Mouse (Mus musculus) liver, embryonic 14.5 days (tissue): Measurements from ENCODE around the gene Htr1f. TPM values are rescaled to one million over a fixed set of nuclear protein-coding genes. Genes with fewer than 3 reads are reported as not detected.

Source experiments
- ATAC-seq: fragments of 200-750 bp; cut with Nextera tagmentation; 2 replicates; pipeline ENCODE4 v1.8.0; 2017; ENCODE audit warnings: moderate number of reproducible peaks, mild to moderate bottlenecking, moderate library complexity; ENCODE audit not compliant: insufficient read depth
- DNase-seq, 3 experiments: peaks; one replicate each; pipeline ENCODE4 v3.0.0-alpha.2; 2012 to 2013; ENCODE audit warnings: low read depth in 3 of 3, low spot score in 3 of 3
- H3K27ac ChIP-seq: fragments of 300-500 bp; sonication (generic); 2 replicates; pipeline ENCODE4 v1.5.1; 2014; ENCODE audit warnings: moderate library complexity, mild to moderate bottlenecking, control low read depth, inconsistent platforms
- H3K27me3 ChIP-seq: fragments of 300-500 bp; sonication (generic); 2 replicates; pipeline ENCODE4 v1.6.1; 2014; ENCODE audit warnings: mild to moderate bottlenecking, low read length, moderate library complexity; ENCODE audit not compliant: control insufficient read depth, insufficient read depth
- H3K36me3 ChIP-seq: fragments of 300-500 bp; sonication (generic); replicated peaks from 2 replicates; pipeline ENCODE4 v1.6.1; 2014; ENCODE audit warnings: low read depth; ENCODE audit not compliant: control insufficient read depth, insufficient read depth
- H3K4me1 ChIP-seq, 2 experiments: fragments of 200-500 bp in 1 of 2; fragments of 300-500 bp in 1 of 2; sonication (generic) in 1 of 2; replicated peaks; 2 replicates each; pipeline ENCODE4 v1.6.1; 2012 to 2014; ENCODE audit warnings: antibody characterized with exemption in 1 of 2, inconsistent platforms in 1 of 2, low read length in 1 of 2; ENCODE audit not compliant: control insufficient read depth in 2 of 2, insufficient read depth in 2 of 2
- H3K4me2 ChIP-seq: fragments of 300-500 bp; sonication (generic); 2 replicates; pipeline ENCODE4 v1.6.1; 2014; ENCODE audit warnings: low read depth, mild to moderate bottlenecking, control low read depth, moderate library complexity
- H3K4me3 ChIP-seq, 2 experiments: fragments of 200-500 bp in 1 of 2; fragments of 300-500 bp in 1 of 2; sonication (generic) in 1 of 2; 2 replicates each; pipeline ENCODE4 v1.5.1; 2012 to 2014; ENCODE audit warnings: low read depth in 2 of 2, low read length in 2 of 2, mild to moderate bottlenecking in 2 of 2, control low read depth in 1 of 2, inconsistent platforms in 1 of 2, moderate library complexity in 1 of 2; ENCODE audit not compliant: insufficient read depth in 1 of 2
- H3K9ac ChIP-seq: fragments of 300-500 bp; sonication (generic); replicated peaks from 2 replicates; pipeline ENCODE4 v1.6.1; 2014; ENCODE audit warnings: mild to moderate bottlenecking, control low read depth, moderate library complexity
- H3K9me3 ChIP-seq: fragments of 300-500 bp; sonication (generic); 2 replicates; pipeline ENCODE4 v1.6.1; 2016; ENCODE audit warnings: low read length, mixed read lengths; ENCODE audit not compliant: control insufficient read depth
- CTCF ChIP-seq: IDR thresholded peaks from 2 replicates; pipeline ENCODE4 v1.5.1; 2016; ENCODE audit warnings: antibody characterized with exemption, low read depth, control low read depth
- EP300 ChIP-seq: IDR thresholded peaks from 2 replicates; pipeline ENCODE4 v1.6.1; 2016; ENCODE audit warnings: antibody characterized with exemption, low read depth
- WGBS: fragments of 180-500 bp; shearing (Covaris S2); extraction: QIAGEN DNeasy Blood & Tissue Kit; methylation state at CpG from one replicate; pipeline ENCODE4 v1.1.7; 2014; ENCODE audit not compliant: insufficient replicate concordance; 5-methylcytosine and 5-hydroxymethylcytosine counted together
- polyA plus RNA-seq, 2 experiments: library from polyadenylated mRNA; depleted of rRNA in 1 of 2; stranded (reverse) in 1 of 2; unstranded in 1 of 2; fragments of >200 nt; fragmentation: Nextera tagmentation in 1 of 2; extraction: Ambion mirVana in 1 of 2; gene quantifications; 2 replicates each; pipeline versions ENCODE4 v1.2.1 to v1.2.3; 2012 to 2014

Htr1f gene
- polyA plus RNA-seq (2012; rRNA removed), result not detected in 2 replicates
- not detected in 2 replicates for polyA plus RNA-seq (2014; fragmentation: Nextera tagmentation; extraction: Ambion mirVana)

DNA sequence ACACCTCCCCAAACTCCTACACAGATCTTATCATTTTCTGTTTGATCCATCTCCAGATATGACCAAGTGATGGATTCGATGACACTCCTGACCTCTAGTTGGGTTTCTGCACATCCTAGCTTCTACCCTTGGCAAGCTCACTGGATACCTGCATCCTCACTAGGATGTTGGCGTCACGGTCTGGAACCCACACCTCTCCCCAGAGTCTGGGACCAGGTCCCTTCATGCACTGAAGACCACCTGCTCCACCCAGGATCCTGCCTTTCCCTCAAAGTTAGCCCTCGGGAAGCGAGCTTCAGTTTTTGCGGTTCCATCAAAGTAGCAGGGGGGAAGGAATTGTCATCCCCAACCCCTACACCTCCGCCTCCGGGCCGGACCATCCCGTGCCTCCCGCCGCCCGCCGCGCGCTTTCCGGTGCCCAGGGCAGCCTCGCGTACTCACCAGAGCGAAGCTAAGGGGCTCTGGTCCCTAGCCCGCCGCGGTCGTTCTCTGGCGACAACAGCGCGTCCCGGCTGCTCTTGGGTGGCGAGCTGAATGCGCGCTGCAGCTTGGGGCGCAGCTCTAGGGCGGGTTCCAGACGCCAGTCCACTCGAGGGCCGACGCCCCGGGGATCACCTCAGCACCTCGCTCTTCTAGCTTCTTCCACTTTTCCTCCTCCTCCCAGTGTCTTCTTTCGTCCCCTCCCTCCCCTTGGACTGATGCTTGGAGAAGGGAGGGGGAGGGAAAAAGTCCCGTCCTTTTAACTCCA is at the start of gene Htr1f:
Gene Htr1f (minus strand): TSS at position 671 of the 748 bp plus-strand sequence.
- no peak for ATAC-seq
- TF ChIP-seq EP300 (no peak), CTCF (no peak)
- Histone ChIP-seq H3K9ac (no peak within 1 kb of the TSS), H3K27me3 (peaks cover 3% of the 10 kb centered on the region; the same call in 1 of the 2 replicates), H3K36me3 (no peaks in the 10 kb centered on the region), H3K4me3 (no peak within 1 kb of the TSS), H3K27ac (no peak within 1 kb of the TSS), H3K4me2 (peak within 1 kb of the TSS; percentile 9; the same call in 1 of the 2 replicates), H3K4me1 (no peaks in the 10 kb centered on the region), H3K9me3 (no peaks in the 10 kb centered on the region)
- WGBS, result 3% methylated on average over 41 of the region's 41 CpGs
- DNase-seq, result no peak

DNA sequence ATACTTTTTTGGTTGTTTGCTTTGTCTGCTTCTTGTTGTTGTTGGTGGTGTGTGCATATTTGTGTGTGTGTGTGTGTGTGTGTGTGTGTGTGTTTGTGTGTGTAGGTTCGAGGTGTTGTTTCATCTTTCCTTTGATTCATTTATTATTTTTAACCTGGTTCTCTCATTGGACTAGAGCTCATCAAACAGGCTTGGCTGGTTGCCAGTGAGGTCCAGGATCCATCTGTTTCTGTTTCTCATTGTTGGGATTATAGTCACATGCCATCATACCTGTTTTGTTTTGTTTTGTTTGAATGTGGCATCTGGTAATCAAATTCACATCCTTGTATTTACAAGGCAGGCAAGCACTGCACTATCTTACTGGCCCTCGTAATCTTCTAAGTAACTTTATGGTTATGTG is 34.1 kb upstream of the Htr1f start:
- no peak overlapping the region for H3K27ac ChIP-seq
- H3K4me2 ChIP-seq, result no peak overlapping the region
- no peaks in the 10 kb centered on the region for H3K36me3 ChIP-seq
- DNase-seq, result no peak
- WGBS, result 55% methylated on average over 2 of the region's 2 CpGs
- no peak for TF ChIP-seq EP300
- no peak for TF ChIP-seq CTCF
- no peak overlapping the region for H3K9ac ChIP-seq
- H3K4me3 ChIP-seq, result no peak overlapping the region
- no peaks in the 10 kb centered on the region for H3K9me3 ChIP-seq
- H3K27me3 ChIP-seq, result no peaks in the 10 kb centered on the region
- no peaks in the 10 kb centered on the region for H3K4me1 ChIP-seq
- ATAC-seq, result no peak

DNA sequence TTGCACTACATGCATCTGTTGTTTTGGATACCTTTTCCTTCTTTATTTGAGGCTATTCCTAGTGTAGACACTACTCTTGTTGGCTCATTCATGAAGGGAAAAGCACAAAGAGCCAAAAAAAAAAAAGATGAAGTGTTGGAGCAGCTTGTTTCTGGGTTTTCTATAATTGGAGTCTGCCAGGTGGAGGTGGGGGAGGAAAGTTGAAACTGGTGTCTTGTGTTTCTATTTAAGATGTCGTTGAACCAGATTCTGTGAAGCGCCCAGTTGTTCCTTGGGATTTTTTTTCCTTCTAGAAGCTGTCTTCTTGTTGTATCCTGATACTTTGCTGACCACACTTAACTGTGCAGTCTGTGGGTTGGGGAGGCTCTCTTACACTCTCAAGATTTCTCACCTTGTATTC is 23.7 kb upstream of the Htr1f start:
- WGBS, result 72% methylated on average over 2 of the region's 2 CpGs
- Histone ChIP-seq H3K27ac (no peak overlapping the region), H3K4me3 (no peak overlapping the region), H3K27me3 (no peaks in the 10 kb centered on the region), H3K4me2 (no peak overlapping the region), H3K4me1 (no peaks in the 10 kb centered on the region), H3K9me3 (no peaks in the 10 kb centered on the region), H3K9ac (no peak overlapping the region), H3K36me3 (no peaks in the 10 kb centered on the region)
- TF ChIP-seq EP300, result no peak
- no peak for TF ChIP-seq CTCF
- ATAC-seq (no peak), DNase-seq (no peak)

DNA sequence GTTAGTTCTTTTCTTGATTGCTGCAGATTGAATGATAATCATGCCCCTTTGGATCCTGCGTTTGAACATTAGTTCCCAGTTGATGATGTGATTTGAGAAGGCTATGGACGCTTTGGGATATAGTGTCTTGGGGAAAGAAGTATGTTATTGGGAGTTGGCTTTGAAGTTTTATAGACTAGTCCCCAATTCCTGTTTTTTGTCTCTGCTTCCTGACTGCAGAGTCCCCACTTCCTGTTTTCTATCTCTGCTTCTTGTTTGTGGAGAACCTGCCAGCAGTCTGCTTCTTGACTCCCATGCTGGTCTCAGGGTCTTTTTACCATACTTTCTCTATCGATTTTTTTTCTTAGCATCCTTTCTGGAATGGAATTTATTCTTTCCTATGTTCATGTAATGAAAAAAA is 22.2 kb upstream of the Htr1f start:
- Histone ChIP-seq H3K36me3 (no peaks in the 10 kb centered on the region), H3K9ac (no peak overlapping the region), H3K4me2 (no peak overlapping the region), H3K4me1 (no peaks in the 10 kb centered on the region), H3K27ac (no peak overlapping the region), H3K27me3 (no peaks in the 10 kb centered on the region), H3K9me3 (no peaks in the 10 kb centered on the region), H3K4me3 (no peak overlapping the region)
- TF ChIP-seq CTCF (no peak), EP300 (no peak)
- ATAC-seq, result no peak
- 24% methylated on average over 3 of the region's 3 CpGs for WGBS
- DNase-seq, result no peak

DNA sequence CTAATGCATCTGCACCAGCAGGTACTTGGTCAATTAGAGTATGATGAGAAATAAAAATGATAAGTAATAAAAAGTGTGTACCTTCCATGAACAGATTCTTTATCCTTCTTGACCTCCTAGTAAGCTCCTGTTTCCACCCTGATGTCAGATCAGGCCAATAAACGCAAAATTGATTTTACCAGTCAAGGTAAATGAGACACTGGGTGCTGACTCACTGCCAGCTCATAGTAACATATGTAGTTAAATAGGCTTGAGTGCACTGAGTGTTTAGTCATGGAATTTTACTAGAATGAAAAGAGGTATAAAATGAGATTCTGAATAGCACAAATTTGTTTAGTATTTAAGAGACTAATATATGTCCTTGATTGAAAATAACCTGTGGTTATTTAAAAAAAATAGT is 6.6 kb upstream of the Htr1f start:
- ATAC-seq, result no peak
- Histone ChIP-seq H3K4me1 (no peaks in the 10 kb centered on the region), H3K27ac (no peak overlapping the region), H3K27me3 (no peaks in the 10 kb centered on the region), H3K9ac (no peak overlapping the region), H3K9me3 (no peaks in the 10 kb centered on the region), H3K36me3 (no peaks in the 10 kb centered on the region), H3K4me3 (no peak overlapping the region), H3K4me2 (no peak overlapping the region)
- no peak for DNase-seq
- WGBS, result 52% methylated on average over 1 of the region's 1 CpGs
- no peak for TF ChIP-seq EP300
- no peak for TF ChIP-seq CTCF
